Mouse (Mus musculus) small intestine, adult 2 months (tissue): ENCODE measurements around the gene Phactr3. TPM values are rescaled to one million over a fixed set of nuclear protein-coding genes. Genes with fewer than 3 reads are reported as not detected.

Experiments
- H3K27ac ChIP-seq: fragments of 200-500 bp; 2 replicates; pipeline ENCODE4 v1.5.1; 2012; ENCODE audit warnings: low read depth, low read length, control low read depth, inconsistent platforms; ENCODE audit not compliant: insufficient read depth
- H3K27me3 ChIP-seq: fragments of 200-500 bp; 2 replicates; pipeline ENCODE4 v1.6.1; 2012; ENCODE audit warnings: mild to moderate bottlenecking, moderate library complexity, low read length, inconsistent platforms; ENCODE audit not compliant: control insufficient read depth, insufficient read depth
- H3K36me3 ChIP-seq: fragments of 200-500 bp; 2 replicates; pipeline ENCODE4 v1.6.1; 2012; ENCODE audit warnings: mild to moderate bottlenecking, low read length, control low read depth, inconsistent platforms; ENCODE audit not compliant: control insufficient read depth, insufficient read depth
- H3K4me1 ChIP-seq: fragments of 200-500 bp; 2 replicates; pipeline ENCODE4 v1.6.1; 2012; ENCODE audit warnings: low read length, inconsistent platforms, mixed read lengths; ENCODE audit not compliant: control insufficient read depth, insufficient read depth, insufficient read length
- H3K4me3 ChIP-seq: fragments of 200-500 bp; 2 replicates; pipeline ENCODE4 v1.5.1; 2012; ENCODE audit warnings: low read depth, mild to moderate bottlenecking, control low read depth, inconsistent platforms, low read length, moderate library complexity
- CTCF ChIP-seq: fragments of 200-500 bp; IDR thresholded peaks from 2 replicates; pipeline ENCODE4 v1.5.1; 2012; ENCODE audit warnings: low read depth, mild to moderate bottlenecking, control low read depth, inconsistent platforms, low read length, moderate library complexity, mixed read lengths; ENCODE audit not compliant: insufficient replicate concordance, insufficient read length; ENCODE audit errors: extremely low read depth
- POLR2A ChIP-seq: fragments of 200-500 bp; IDR thresholded peaks from 2 replicates; pipeline ENCODE4 v1.6.1; 2012; ENCODE audit warnings: low read depth, mild to moderate bottlenecking, control low read depth, inconsistent platforms, low read length, moderate library complexity
- WGBS: fragments of 180-500 bp; shearing (Covaris S2); methylation state at CpG from one replicate; pipeline ENCODE4 v1.1.7; 2018; 5-methylcytosine and 5-hydroxymethylcytosine counted together
- polyA plus RNA-seq: library from polyadenylated mRNA; depleted of rRNA; stranded (reverse); fragments of >200 nt; gene quantifications from 2 replicates; pipeline ENCODE4 v1.2.3, GENCODE M21; 2012

Gene Phactr3
- polyA plus RNA-seq, 1 experiment, result 0.10 TPM

DNA sequence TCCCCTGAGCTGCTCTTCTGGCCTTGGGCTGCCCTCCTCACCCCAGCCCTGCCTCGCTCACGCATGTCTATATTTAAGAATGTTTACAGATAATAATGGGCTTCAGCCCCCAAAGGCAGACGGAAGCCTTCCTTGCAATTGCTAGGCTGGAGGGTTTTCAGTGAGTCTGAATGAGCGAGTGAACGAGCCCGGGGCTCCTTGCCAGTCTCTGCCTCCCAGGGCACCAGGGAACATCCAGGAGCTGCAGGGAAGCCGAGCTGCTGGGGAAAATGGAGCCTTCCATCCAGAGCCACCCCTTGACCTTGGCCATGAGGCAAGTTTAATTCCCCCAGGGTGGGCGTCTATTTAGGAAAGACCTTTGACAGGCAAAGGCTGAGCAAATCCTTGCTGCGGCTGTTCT is 74.1 kb downstream of the Phactr3 start:
- 54% methylated on average over 9 of the region's 9 CpGs for WGBS
- TF ChIP-seq CTCF (no peak), POLR2A (no peak)
- Histone ChIP-seq H3K4me3 (no peak overlapping the region), H3K4me1 (no peaks in the 10 kb centered on the region), H3K27ac (no peak overlapping the region), H3K36me3 (no peaks in the 10 kb centered on the region), H3K27me3 (no peaks in the 10 kb centered on the region)

- Histone ChIP-seq H3K4me3 (no peak overlapping the region), H3K27ac (no peak overlapping the region), H3K27me3 (no peaks in the 10 kb centered on the region), H3K36me3 (no peaks in the 10 kb centered on the region), H3K4me1 (no peaks in the 10 kb centered on the region)
- 60% methylated on average over 2 of the region's 2 CpGs for WGBS
- TF ChIP-seq POLR2A (no peak), CTCF (no peak)
Measured at GRCm38 (mm10) chr2:178193445-178193844, 74.7 kb downstream of the Phactr3 start.

GRCm38 (mm10) chr2:178194908-178195307 is 76.1 kb downstream of the Phactr3 start:
- Histone ChIP-seq H3K27ac (no peak overlapping the region), H3K4me3 (no peak overlapping the region), H3K4me1 (no peaks in the 10 kb centered on the region), H3K36me3 (no peaks in the 10 kb centered on the region), H3K27me3 (no peaks in the 10 kb centered on the region)
- WGBS, result 69% methylated on average over 5 of the region's 5 CpGs
- TF ChIP-seq CTCF, result no peak
- no peak for TF ChIP-seq POLR2A

GRCm38 (mm10) chr2:178196038-178196437 is 77.3 kb downstream of the Phactr3 start:
- TF ChIP-seq POLR2A, result no peak
- TF ChIP-seq CTCF, result no peak
- H3K4me3 ChIP-seq, result no peak overlapping the region
- no peaks in the 10 kb centered on the region for H3K36me3 ChIP-seq
- no peaks in the 10 kb centered on the region for H3K27me3 ChIP-seq
- WGBS, result 83% methylated on average over 6 of the region's 6 CpGs
- H3K27ac ChIP-seq, result no peak overlapping the region
- no peaks in the 10 kb centered on the region for H3K4me1 ChIP-seq

GRCm38 (mm10) chr2:178197542-178197941 is 78.8 kb downstream of the Phactr3 start:
- WGBS, result 71% methylated on average over 1 of the region's 1 CpGs
- no peaks in the 10 kb centered on the region for H3K4me1 ChIP-seq
- TF ChIP-seq POLR2A (no peak), CTCF (no peak)
- H3K36me3 ChIP-seq, result no peaks in the 10 kb centered on the region
- H3K27me3 ChIP-seq, result no peaks in the 10 kb centered on the region
- no peak overlapping the region for H3K27ac ChIP-seq
- no peak overlapping the region for H3K4me3 ChIP-seq

DNA sequence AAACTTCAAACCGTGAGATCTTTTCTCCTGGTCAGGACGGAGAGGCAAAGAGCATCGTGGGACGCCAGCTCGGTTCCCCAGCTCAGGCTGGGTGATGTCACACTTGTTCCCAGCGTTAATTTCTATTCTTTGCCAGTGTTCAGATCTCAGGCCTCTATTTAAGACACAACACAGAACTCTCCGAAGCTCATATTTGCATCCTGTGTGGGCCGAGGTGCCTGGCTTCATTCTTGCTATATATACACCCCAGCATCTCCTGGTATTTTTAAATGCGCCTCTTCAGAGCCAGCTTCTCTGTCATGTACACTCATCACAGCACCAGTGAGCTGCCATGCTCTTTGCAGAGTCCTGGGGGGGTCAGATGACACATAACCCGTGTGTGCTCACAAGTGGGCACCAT is 85.7 kb downstream of the Phactr3 start:
- Histone ChIP-seq H3K36me3 (no peaks in the 10 kb centered on the region), H3K4me3 (no peak overlapping the region), H3K27ac (no peak overlapping the region), H3K4me1 (no peaks in the 10 kb centered on the region), H3K27me3 (no peaks in the 10 kb centered on the region)
- no peak for TF ChIP-seq POLR2A
- TF ChIP-seq CTCF, result no peak
- 79% methylated on average over 10 of the region's 10 CpGs for WGBS

DNA sequence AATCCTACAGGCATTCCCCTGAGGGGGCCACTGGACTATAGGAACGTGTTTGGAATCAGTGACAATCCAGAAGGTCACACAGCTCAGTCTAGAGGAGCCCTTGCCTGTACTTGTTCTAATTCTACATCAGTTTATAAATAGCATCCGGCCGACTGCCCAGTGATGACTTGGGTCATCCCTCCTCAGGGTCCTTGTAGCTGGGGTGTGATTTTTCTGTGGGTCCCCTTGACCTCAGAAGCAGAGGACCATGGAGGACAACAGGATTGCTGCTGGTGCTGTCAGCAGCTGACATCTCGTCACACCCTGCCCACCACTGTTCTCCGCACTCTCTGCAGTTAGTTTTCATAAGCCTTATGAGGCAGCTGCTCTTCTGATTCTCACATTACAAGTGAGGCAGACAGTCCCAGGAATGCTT is 89.4 kb downstream of the Phactr3 start:
- H3K4me3 ChIP-seq, result no peak overlapping the region
- 64% methylated on average over 5 of the region's 5 CpGs for whole genome bisulfite sequencing

GRCm38 (mm10) chr2:178213826-178214225 is 95.1 kb downstream of the Phactr3 start:
- H3K27ac ChIP-seq, result no peak overlapping the region
- H3K27me3 ChIP-seq, result no peaks in the 10 kb centered on the region
- TF ChIP-seq CTCF, result no peak
- TF ChIP-seq POLR2A, result no peak
- H3K36me3 ChIP-seq, result no peaks in the 10 kb centered on the region
- H3K4me1 ChIP-seq, result no peaks in the 10 kb centered on the region
- WGBS, result 69% methylated on average over 2 of the region's 2 CpGs
- H3K4me3 ChIP-seq, result no peak overlapping the region

More for the DNA sequence above, 89.4 kb downstream of the Phactr3 start:
- H3K27me3 ChIP-seq, result no peaks in the 10 kb centered on the region
- no peaks in the 10 kb centered on the region for H3K36me3 ChIP-seq
- TF ChIP-seq CTCF (no peak), POLR2A (no peak)
- H3K4me1 ChIP-seq, result no peaks in the 10 kb centered on the region
- H3K27ac ChIP-seq, result no peak overlapping the region
